Mouse (Mus musculus) limb, embryonic 14.5 days (tissue): ENCODE measurements around the gene Ifi44. TPM values are rescaled to one million over a fixed set of nuclear protein-coding genes. Genes with fewer than 3 reads are reported as not detected.

Source experiments
- ATAC-seq: fragments of 200-750 bp; cut with Nextera tagmentation; 2 replicates; pipeline ENCODE4 v1.8.0; 2017; ENCODE audit warnings: low read depth, moderate number of reproducible peaks, moderate TSS enrichment; ENCODE audit not compliant: low FRiP score
- DNase-seq: peaks from one replicate; pipeline ENCODE4 v3.0.0-alpha.2; 2015; ENCODE audit warnings: low spot score
- H3K27ac ChIP-seq: fragments of 300-500 bp; sonication (generic); replicated peaks from 2 replicates; pipeline ENCODE4 v1.5.1; 2014; ENCODE audit warnings: low read depth, mild to moderate bottlenecking, low read length, moderate library complexity, mixed read lengths
- H3K27me3 ChIP-seq: fragments of 300-500 bp; sonication (generic); 2 replicates; pipeline ENCODE4 v1.6.1; 2014; ENCODE audit warnings: low read length, mixed read lengths; ENCODE audit not compliant: control insufficient read depth, insufficient read depth
- H3K36me3 ChIP-seq: fragments of 300-500 bp; sonication (generic); 2 replicates; pipeline ENCODE4 v1.6.1; 2014; ENCODE audit warnings: mild to moderate bottlenecking, low read length, moderate library complexity, mixed read lengths; ENCODE audit not compliant: control insufficient read depth, insufficient read depth
- H3K4me1 ChIP-seq: fragments of 300-500 bp; sonication (generic); 2 replicates; pipeline ENCODE4 v1.6.1; 2014; ENCODE audit warnings: antibody characterized with exemption, low read length, mixed read lengths; ENCODE audit not compliant: control insufficient read depth, insufficient read depth
- H3K4me2 ChIP-seq: fragments of 300-500 bp; sonication (generic); replicated peaks from 2 replicates; pipeline ENCODE4 v1.6.1; 2014; ENCODE audit warnings: low read depth, mild to moderate bottlenecking, low read length, moderate library complexity; ENCODE audit not compliant: severe bottlenecking
- H3K4me3 ChIP-seq: fragments of 300-500 bp; sonication (generic); replicated peaks from 2 replicates; pipeline ENCODE4 v1.5.1; 2014; ENCODE audit warnings: low read length
- H3K9ac ChIP-seq: fragments of 300-500 bp; sonication (generic); 2 replicates; pipeline ENCODE4 v1.6.1; 2014; ENCODE audit warnings: mild to moderate bottlenecking, low read depth, low read length, moderate library complexity; ENCODE audit not compliant: severe bottlenecking
- H3K9me3 ChIP-seq: fragments of 300-500 bp; sonication (generic); 2 replicates; pipeline ENCODE4 v1.6.1; 2016; ENCODE audit warnings: low read length; ENCODE audit not compliant: control insufficient read depth
- POLR2A ChIP-seq: fragments of 200-500 bp; IDR thresholded peaks from 2 replicates; pipeline ENCODE4 v1.8.0; 2012; ENCODE audit warnings: inconsistent platforms, mild to moderate bottlenecking, moderate library complexity, borderline replicate concordance; ENCODE audit not compliant: insufficient read depth, insufficient read length; ENCODE audit errors: extremely low read depth
- WGBS: fragments of 180-500 bp; shearing (Covaris S2); extraction: QIAGEN DNeasy Blood & Tissue Kit; methylation state at CpG from one replicate; pipeline ENCODE4 v1.1.7; 2014; 5-methylcytosine and 5-hydroxymethylcytosine counted together
- polyA plus RNA-seq, 2 experiments: library from polyadenylated mRNA; depleted of rRNA in 1 of 2; stranded (reverse) in 1 of 2; unstranded in 1 of 2; fragments of >200 nt; fragmentation: Nextera tagmentation in 1 of 2; extraction: Ambion mirVana in 1 of 2; gene quantifications; 2 replicates each; pipeline versions ENCODE4 v1.2.1 to v1.2.3; 2012 to 2014

Ifi44 gene
- polyA plus RNA-seq (2012; rRNA removed) (0.50 and 0.54 TPM in 2 replicates), polyA plus RNA-seq (2014; fragmentation: Nextera tagmentation; extraction: Ambion mirVana) (0.30 and 0.41 TPM in 2 replicates)

DNA sequence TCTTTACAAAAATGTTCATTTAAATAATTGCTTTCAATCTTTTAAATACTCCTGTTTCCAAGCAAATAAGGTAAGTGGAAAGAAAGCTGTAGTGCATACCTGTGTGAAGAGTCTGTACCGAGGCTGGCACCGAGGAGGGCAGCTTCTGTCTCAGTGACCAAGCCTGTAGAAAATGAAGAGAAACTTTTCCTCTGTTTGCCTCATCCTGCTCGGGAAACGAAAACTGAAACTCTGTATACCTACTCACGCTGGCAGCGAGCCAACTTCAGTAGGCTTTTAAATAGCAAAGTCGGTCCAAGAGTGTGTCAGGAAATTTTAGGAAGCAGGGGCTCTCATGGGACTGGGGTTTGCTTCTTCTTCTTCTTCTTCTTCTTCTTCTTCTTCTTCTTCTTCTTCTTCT, at the start of gene Ifi44:
Gene Ifi44 (minus strand): TSS at position 224 of the 400 bp plus-strand sequence.
- WGBS = 48% methylated on average over 7 of the region's 7 CpGs
- H3K9ac ChIP-seq = no peak within 1 kb of the TSS
- H3K4me2 ChIP-seq = no peak within 1 kb of the TSS
- no peaks in the 10 kb centered on the region for H3K27me3 ChIP-seq
- H3K36me3 ChIP-seq = no peaks in the 10 kb centered on the region
- no peak within 1 kb of the TSS for H3K27ac ChIP-seq
- DNase-seq (peak; percentile 13), ATAC-seq (no peak)
- H3K4me3 ChIP-seq = no peak within 1 kb of the TSS
- no peak for TF ChIP-seq POLR2A
- no peaks in the 10 kb centered on the region for H3K4me1 ChIP-seq
- H3K9me3 ChIP-seq = no peaks in the 10 kb centered on the region

DNA sequence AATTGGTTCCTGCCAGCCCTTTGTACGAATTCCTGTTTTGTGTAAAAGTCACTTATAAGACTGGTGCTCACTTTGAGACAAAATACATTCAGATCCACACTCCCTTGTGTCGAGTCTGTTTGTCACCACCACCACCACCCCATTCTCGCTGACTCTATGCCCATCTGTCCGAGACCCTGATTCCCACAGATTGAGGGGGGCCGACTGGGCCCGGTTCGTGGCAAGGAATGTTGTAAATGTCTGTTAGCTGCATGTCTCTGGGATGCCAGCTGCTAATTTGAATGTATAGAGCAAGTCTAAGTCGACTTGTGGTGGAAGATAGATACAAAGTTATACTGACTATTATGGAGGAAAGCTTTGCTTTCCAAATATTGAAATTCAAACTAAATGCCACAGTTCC, 38.9 kb upstream of the Ifi44 start:
- no peak for ATAC-seq
- 82% methylated on average over 8 of the region's 8 CpGs for WGBS
- TF ChIP-seq POLR2A = no peak
- DNase-seq = no peak
- Histone ChIP-seq H3K9me3 (no peaks in the 10 kb centered on the region), H3K4me3 (no peak overlapping the region), H3K27ac (no peak overlapping the region), H3K4me2 (no peak overlapping the region), H3K9ac (no peak overlapping the region), H3K36me3 (no peaks in the 10 kb centered on the region), H3K27me3 (no peaks in the 10 kb centered on the region), H3K4me1 (no peaks in the 10 kb centered on the region)

DNA sequence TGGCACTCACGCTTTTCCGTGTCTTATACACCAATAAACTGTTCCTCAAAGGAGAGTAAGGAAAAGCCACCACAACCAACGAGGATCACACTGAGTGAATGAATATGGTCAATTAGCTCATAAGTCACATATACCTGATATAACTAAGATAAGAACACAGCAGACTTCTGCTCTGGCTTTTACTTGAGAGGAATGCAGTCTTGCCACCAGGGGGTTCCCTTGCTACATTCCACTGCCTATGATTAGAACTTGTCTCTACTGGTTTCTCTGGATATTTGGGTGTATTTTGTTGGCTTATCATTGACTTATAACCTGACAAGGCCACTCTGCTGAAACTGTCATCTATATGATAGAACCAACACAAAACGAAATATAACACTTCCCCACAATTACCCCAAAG, 25.3 kb upstream of the Ifi44 start:
- Histone ChIP-seq H3K4me1 (no peaks in the 10 kb centered on the region), H3K9me3 (no peaks in the 10 kb centered on the region), H3K27me3 (no peaks in the 10 kb centered on the region), H3K9ac (no peak overlapping the region), H3K4me2 (no peak overlapping the region), H3K27ac (no peak overlapping the region), H3K36me3 (no peaks in the 10 kb centered on the region), H3K4me3 (no peak overlapping the region)
- 66% methylated on average over 4 of the region's 4 CpGs for WGBS
- DNase-seq = peak; percentile 52
- ATAC-seq = no peak
- no peak for TF ChIP-seq POLR2A

DNA sequence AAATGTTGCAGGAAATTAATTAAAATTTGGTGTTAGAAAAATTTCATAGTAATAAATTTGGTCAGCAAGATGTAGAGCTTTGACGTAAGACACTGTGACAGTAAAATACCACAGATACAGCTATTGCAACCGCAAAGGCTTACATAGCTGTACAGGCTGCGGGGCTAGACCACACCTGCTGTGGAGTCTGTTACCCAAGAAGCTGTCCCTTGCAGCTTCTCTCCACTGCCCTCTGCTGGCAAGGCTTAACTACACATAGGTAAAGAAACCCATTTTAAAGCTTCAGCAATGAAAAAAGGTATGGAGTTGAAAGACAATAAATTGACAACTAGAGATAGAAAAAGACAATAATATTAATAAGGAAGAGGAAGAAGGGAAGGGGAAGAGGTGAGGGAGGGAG, 21.3 kb upstream of the Ifi44 start:
- H3K36me3 ChIP-seq = no peaks in the 10 kb centered on the region
- no peak overlapping the region for H3K4me3 ChIP-seq
- no peak for TF ChIP-seq POLR2A
- ATAC-seq (no peak), DNase-seq (peak; percentile 56)
- H3K27me3 ChIP-seq = no peaks in the 10 kb centered on the region
- no peaks in the 10 kb centered on the region for H3K4me1 ChIP-seq
- 55% methylated on average over 3 of the region's 3 CpGs for WGBS
- no peaks in the 10 kb centered on the region for H3K9me3 ChIP-seq
- no peak overlapping the region for H3K27ac ChIP-seq
- H3K9ac ChIP-seq = no peak overlapping the region
- H3K4me2 ChIP-seq = no peak overlapping the region

DNA sequence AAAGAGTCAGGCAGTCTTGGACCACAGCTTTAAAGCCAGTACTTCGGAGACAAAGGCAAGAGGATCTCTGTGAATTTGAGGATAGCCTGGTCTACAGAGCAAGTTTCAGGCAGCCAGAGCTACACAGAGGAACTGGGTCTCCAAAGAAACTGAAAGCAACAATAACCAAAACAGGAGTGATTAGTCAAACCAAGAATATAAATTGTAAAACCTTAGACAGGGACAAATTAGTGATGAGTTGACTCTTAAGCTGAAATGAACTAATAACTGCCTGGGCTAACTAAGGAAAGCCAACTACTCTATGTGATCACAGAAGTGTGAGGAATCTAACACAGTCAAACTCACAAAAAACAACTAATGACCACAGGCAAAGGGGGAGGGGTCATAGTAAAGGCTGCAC, 1.2 kb downstream of the Ifi44 start:
- H3K4me2 ChIP-seq = no peak overlapping the region
- no peak overlapping the region for H3K4me3 ChIP-seq
- ATAC-seq (no peak), DNase-seq (no peak)
- TF ChIP-seq POLR2A = no peak
- WGBS = 92% methylated on average over 1 of the region's 1 CpGs
- H3K9me3 ChIP-seq = no peaks in the 10 kb centered on the region
- no peaks in the 10 kb centered on the region for H3K4me1 ChIP-seq
- H3K27me3 ChIP-seq = no peaks in the 10 kb centered on the region
- no peak overlapping the region for H3K9ac ChIP-seq
- H3K36me3 ChIP-seq = no peaks in the 10 kb centered on the region
- no peak overlapping the region for H3K27ac ChIP-seq

DNA sequence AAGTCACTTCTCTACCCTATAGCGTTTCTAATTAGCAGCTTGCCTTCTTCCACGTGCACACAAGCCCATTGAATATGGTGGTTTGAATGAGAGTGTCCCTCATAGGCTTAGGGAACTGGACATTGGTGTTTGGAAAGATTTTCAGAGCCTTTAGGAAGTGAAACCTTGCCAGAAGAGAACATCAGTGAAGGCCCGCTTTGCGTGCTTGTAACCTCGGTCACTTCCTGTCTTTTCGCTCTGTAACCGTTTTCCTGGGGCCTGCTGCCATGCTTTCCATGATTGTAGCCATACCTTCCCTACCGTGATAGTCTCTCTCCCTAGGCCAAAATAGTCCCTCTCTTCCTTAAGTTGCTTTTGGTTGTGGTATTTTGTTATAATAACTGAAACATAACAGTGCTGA, 3.7 kb downstream of the Ifi44 start:
- no peak for ATAC-seq
- H3K4me3 ChIP-seq = no peak overlapping the region
- H3K27me3 ChIP-seq = no peaks in the 10 kb centered on the region
- 87% methylated on average over 8 of the region's 8 CpGs for WGBS
- no peak for DNase-seq
- H3K9ac ChIP-seq = no peak overlapping the region
- no peaks in the 10 kb centered on the region for H3K4me1 ChIP-seq
- no peaks in the 10 kb centered on the region for H3K36me3 ChIP-seq
- H3K4me2 ChIP-seq = no peak overlapping the region
- TF ChIP-seq POLR2A = no peak
- no peak overlapping the region for H3K27ac ChIP-seq
- no peaks in the 10 kb centered on the region for H3K9me3 ChIP-seq
